Mouse (Mus musculus) ovary, postnatal 10 days (tissue): ENCODE data around the gene Ccdc141.

Experiments used
- DNase-seq: peaks from one replicate; pipeline ENCODE4 v3.0.0; 2022; ENCODE audit warnings: low spot score

The Ccdc141 gene

DNA sequence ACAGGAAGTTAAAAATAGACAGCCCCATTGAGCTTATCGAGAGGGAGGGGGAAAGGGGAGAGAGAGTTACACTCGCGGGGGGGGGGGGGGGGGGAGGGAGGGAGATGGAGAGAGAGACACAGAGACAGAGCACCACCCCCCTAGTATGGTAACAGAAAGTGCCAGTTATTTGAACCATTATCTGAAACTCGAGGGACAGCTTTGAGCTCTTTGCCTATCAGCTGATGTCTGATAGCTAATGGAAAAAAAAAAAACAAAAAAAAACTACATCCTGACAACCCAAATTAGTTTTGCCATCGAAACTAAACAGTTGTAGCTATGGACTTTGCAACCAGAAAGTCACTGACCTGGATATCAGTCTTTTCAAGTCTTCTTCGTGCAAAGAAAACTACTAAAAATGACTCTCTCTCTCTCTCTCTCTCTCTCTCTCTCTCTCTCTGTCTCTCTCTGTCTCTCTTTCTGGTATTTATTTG is at the start of gene Ccdc141:
Gene Ccdc141, minus strand, starts transcription at position 4 of the 473 bp plus-strand sequence.
- DNase-seq = no peak

DNA sequence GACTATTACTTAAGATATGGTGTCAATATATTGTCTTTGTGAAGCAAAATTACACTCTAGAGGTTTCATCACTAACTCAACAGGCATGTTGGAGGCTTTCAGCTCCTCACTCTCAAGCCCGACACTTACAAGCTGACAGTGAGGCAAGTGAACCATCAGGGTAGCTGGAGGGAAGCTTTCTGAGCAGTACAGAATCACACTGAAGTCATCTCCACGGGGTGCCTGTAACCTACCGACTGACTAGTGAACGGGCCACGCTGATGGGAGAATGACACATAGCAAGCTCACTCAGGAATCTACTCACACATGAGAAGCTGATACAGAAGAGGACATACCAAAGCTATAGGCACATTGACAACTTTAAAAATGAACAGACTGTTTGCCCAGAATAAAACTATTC is 42.4 kb upstream of the Ccdc141 start:
- DNase-seq = no peak

GRCm38 (mm10) chr2:77206951-77207350 is 36.5 kb upstream of the Ccdc141 start:
- no peak for DNase-seq

- no peak for DNase-seq
Observed at GRCm38 (mm10) chr2:77203916-77204315, 33.5 kb upstream of the Ccdc141 start.

DNA sequence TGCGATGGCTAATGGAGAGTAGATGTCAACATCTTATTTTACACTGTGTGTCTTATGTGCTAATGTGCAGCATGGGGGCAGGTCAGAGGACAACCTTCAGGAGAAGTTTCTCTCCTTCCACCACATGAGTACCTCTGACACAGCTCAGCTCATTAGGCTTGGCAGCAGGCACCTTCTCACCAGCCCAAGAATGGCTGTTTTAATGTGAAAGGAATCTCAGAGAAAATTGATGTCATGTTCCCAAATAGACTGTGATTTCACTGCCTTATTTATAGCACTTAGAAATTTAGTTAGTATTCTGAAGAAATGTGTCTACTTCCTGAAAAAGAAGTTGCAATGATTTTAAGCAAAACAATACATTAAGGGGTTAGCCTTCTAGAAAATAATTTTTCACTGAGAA is 31.5 kb upstream of the Ccdc141 start:
- no peak for DNase-seq

- DNase-seq = no peak
Observed at GRCm38 (mm10) chr2:77200958-77201614, 30.6 kb upstream of the Ccdc141 start.

DNA sequence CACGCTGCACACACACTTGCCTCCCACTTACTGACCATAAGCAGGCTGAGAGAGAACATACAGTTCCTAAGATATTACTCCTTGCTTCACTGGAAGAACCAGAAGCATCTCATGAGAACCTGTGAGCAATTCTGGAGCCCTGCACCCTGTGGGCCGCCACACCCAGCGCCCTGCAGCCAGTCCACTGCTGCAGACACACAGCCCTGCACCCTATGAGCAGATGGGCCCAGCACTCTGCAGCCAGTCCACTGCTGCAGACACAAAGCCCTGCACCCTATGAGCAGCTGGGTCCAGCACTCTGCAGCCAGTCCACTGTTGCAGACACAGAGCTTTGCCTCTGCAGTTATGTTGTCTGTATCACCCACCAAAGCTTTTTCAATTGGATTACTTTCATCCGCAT is 29.9 kb upstream of the Ccdc141 start:
- DNase-seq = no peak

GRCm38 (mm10) chr2:77198246-77198645 is 27.8 kb upstream of the Ccdc141 start:
- no peak for DNase-seq

GRCm38 (mm10) chr2:77196819-77197218 is 26.4 kb upstream of the Ccdc141 start:
- no peak for DNase-seq

DNA sequence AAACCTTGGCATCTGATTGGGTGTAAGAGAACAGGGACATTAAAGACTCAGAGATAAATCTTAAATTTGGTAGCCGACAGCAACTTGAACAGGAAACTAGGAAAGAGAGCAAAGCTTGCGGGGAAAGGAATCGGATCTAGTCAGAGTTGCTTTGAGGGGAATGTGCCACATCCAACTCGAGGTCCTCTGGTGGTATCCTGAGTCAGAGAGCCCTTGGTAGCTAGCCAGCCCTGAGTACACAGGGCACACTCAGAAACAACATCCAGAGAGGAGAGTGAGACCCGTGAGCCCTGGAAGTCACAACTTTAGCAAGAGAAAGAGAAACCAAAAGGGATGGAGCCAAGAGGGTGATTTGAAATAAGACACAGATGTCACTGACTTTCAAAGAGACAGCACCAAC is 24.6 kb upstream of the Ccdc141 start:
- DNase-seq = no peak

- DNase-seq = no peak
Observed at GRCm38 (mm10) chr2:77191811-77192210, 21.4 kb upstream of the Ccdc141 start.

GRCm38 (mm10) chr2:77190891-77191290 is 20.5 kb upstream of the Ccdc141 start:
- no peak for DNase-seq

GRCm38 (mm10) chr2:77190301-77190700 is 19.9 kb upstream of the Ccdc141 start:
- no peak for DNase-seq

- no peak for DNase-seq
Observed at GRCm38 (mm10) chr2:77189671-77190070, 19.2 kb upstream of the Ccdc141 start.

DNA sequence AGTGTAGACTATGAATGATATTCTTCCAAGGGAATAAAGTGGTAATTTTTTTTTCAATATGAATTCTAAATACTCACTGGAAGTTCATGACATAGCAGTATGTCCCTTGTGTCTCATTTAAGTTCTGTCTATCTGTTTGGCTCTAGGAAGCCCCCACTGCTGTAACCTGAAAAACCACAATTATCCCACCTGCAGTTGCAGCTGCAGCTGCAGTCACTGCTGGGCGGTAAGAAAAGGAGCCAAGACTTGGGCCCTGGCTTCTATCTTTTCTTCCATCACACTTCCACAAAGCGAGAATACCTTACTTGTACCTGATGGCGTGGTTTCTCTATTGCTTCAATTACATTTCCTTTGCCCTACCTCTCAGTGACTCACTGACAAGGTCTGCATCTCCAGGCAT is 17.1 kb upstream of the Ccdc141 start:
- no peak for DNase-seq

- DNase-seq = no peak
Observed at GRCm38 (mm10) chr2:77186912-77187311, 16.5 kb upstream of the Ccdc141 start.

- no peak for DNase-seq
Observed at GRCm38 (mm10) chr2:77184049-77184571, 13.7 kb upstream of the Ccdc141 start.

DNA sequence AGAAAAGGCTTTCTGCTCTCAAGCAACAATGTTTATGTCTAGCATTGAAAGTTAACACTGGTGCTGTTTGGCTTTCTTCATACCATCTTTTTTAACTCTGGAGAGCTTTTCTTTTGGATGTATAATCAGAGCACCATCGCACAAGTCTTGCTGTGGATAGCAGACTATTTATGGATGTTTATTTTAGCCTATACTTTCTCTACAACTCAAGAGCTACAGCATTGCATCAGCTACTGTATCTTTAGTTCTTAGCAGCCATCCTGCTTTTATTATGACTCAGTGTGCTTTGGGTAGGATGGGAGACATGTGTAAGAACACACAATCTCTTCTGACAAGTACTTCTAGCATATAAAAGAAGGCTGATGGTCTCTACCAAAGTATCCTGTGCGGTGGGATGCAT is 13.2 kb upstream of the Ccdc141 start:
- no peak for DNase-seq

DNA sequence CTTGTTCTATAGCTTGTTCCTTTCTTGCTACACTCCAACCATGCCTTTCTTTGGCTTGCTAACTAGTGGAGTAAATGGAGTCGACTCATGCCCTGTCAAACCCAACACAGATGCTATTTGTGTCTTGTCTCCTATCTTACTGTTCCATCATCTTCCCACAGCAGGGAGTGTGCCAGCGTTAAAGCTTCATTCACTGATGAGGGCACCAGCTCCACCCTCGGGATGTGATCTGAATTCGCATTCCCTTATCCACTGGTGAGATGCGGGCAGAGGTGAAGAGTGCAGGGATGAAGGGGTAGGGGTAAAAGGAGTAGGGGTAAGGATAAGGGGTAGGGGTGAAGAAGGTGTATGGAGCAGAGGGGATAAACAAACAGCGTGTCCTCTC is 12.6 kb upstream of the Ccdc141 start:
- DNase-seq = no peak

DNA sequence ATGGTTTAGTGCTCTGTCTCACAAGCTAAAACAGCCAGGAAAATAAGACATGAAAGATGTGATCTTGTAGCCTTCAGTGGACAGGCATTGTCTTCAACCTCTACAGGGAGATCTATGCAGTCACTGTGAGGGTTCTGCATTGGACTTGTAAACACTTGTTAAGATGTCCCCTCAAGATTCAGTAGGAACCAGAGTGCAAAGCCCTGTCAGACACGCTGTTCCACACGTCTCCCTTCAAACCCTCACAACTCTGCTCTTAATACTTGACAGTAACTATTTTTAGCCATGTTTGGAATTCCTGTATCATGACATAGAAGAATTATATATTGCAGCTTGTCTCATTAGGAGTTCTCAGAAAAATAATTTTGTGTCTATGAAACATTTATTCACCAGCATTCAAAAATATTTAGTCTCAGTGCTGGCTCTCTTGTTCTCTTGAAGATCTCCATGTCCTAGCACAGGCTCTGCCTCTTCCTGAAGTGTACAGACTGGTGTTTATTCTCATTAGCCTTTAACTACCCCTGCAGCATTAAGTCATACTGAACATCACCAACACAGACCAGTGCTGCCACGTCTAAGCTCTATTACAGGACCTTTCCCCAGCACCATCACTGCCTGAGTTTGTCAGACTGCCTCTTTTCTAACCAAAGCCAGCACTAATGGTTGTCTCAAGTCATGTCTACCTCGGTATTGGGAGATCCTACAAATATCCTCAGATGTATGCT is 12.0 kb upstream of the Ccdc141 start:
- DNase-seq = no peak

DNA sequence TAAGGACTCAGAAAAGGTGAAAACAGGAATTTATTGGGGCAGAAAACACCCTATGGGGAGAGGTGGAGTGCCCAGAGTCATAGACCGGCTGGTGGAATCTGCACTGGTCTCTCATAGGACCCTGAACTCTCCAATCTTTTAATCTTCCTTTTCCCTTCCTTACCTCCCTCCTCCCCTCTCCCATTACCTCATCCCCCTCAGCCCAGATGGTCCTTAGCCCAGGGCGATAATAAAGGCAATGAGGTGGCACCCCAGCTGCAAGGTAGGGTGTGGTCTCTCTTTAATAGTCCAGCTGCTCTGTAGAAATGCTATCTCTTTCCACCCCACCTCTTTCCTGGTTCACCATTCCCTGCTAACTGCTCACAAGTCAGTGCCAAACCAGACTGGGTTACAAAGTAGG is 7.0 kb upstream of the Ccdc141 start:
- DNase-seq = no peak

- DNase-seq = no peak
Observed at GRCm38 (mm10) chr2:77176413-77176812, 6.0 kb upstream of the Ccdc141 start.

DNA sequence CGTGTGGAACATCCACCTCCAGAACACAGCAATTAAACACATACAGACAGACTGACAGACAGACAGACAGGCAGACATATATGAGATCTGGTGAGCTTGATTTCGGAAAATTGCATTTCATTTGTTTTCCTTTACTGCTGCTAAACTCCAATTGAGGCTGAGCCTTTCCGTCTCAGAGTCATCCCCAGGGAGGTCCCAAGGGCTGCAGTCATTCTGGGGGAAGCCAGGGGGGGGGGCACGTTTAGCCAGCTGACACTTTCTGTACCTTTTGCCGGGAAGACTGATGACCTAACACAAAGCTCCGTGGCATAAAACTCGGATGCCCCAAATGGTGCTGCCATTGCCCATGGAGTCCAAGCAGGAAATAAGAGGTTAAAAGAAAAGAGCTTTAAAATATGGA is 5.0 kb upstream of the Ccdc141 start:
- no peak for DNase-seq

DNA sequence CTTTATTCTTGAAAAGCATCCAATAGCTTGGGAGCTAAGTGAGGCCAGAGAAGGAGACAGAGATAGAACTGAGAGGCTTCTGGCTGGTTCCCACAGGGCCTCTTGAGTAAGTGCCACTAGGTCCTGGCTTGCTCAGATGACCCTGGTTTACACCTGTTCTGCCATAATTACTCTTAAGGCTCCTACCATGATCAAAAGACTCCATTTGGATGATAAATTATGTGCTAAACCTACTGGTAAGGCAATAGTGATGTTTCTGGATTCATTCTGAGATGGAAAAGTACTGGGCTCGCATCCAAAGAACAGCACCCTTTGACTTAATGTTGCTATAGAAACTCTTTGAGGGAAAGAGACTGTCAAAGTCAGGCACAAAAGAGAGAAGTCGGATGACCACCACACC is 3.9 kb upstream of the Ccdc141 start:
- DNase-seq = no peak
